ENCODE assay signal across 23 mouse cellular contexts in the genomic region with DNA sequence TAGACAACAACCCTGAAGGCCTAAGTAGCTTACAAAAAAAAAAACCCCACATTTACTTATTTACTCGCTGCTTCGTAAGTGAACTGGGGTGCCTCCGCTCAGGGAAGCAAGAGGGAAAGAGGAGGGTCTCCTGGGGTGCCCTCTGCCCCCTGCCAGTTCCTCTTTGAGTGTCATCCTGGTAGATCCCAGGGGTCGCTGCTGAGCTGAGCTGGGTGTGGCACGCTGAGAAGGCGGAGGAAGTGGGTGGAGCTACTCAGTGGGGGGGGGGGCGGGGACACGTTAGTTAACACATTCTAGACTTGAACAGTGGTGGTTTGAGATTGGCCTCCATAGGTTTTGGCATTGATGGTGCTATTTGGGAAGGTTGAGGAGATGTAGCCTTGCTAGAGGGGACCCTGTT. TPM values are rescaled to one million over a fixed set of nuclear protein-coding genes. Genes with fewer than 3 reads are reported as not detected.
DNase-seq lines count a peak whose midpoint lies in the region; ATAC-seq and TF ChIP-seq lines count a peak whose summit lies in the region.
"Had no signal": no experiment of that assay in that cellular context is flagged by ENCODE, and none has a peak within 500 bp of the region (broad histone marks: within the 10 kb centered on the region; RNA-seq: fewer than 3 reads in every experiment).

No protein-coding gene starts in this region.

- no peaks in the 10 kb centered on the region for H3K36me3 ChIP-seq in stomach, postnatal 0 days (ENCODE audit: control insufficient read depth, insufficient read depth, low read length)
- no peaks in the 10 kb centered on the region for H3K36me3 ChIP-seq in forebrain, embryonic 16.5 days (ENCODE audit: control insufficient read depth, insufficient read depth)
- H3K36me3 ChIP-seq: embryonic facial prominence, embryonic 15.5 days; hindbrain, embryonic 15.5 days; limb, embryonic 12.5 days; midbrain, embryonic 13.5 days had no signal

- H3K4me2 ChIP-seq in stomach, postnatal 0 days (replicated peaks; ENCODE audit: low read depth) = no peak overlapping the region
- no peak overlapping the region for H3K4me2 ChIP-seq in forebrain, embryonic 16.5 days (ENCODE audit: low read length)
- H3K4me2 ChIP-seq: embryonic facial prominence, embryonic 15.5 days; heart, embryonic 11.5 days; hindbrain, embryonic 15.5 days; limb, embryonic 12.5 days; midbrain, embryonic 13.5 days had no signal

- peak; percentile 60; the same call in 1 of the 2 replicates for ATAC-seq in common myeloid progenitor, adult 5-6 weeks (replicated peaks; ENCODE audit: low read depth, poor library complexity, severe bottlenecking)
- ATAC-seq in stomach, postnatal 0 days (ENCODE audit: low FRiP score, low TSS enrichment) = no peak
- ATAC-seq in forebrain, embryonic 16.5 days = no peak
- ATAC-seq: midbrain, embryonic 13.5 days had no signal

- no peak for TF ChIP-seq EP300 in stomach, postnatal 0 days (optimal IDR thresholded peaks at IDR 0.05)

- H3K9ac ChIP-seq in stomach, postnatal 0 days (ENCODE audit: low read length) = no peak overlapping the region
- no peak overlapping the region for H3K9ac ChIP-seq in forebrain, embryonic 16.5 days (replicated peaks; ENCODE audit: low read depth, low read length)
- H3K9ac ChIP-seq: embryonic facial prominence, embryonic 15.5 days; hindbrain, embryonic 15.5 days; limb, embryonic 12.5 days; midbrain, embryonic 13.5 days had no signal

- H3K9me3 ChIP-seq in stomach, postnatal 0 days (ENCODE audit: control insufficient read depth, low read length) = no peaks in the 10 kb centered on the region
- H3K9me3 ChIP-seq in forebrain, embryonic 16.5 days (ENCODE audit: control insufficient read depth, low read length) = no peaks in the 10 kb centered on the region
- H3K9me3 ChIP-seq: embryonic facial prominence, embryonic 15.5 days; hindbrain, embryonic 15.5 days; midbrain, embryonic 13.5 days had no signal

- DNase-seq in 416B (ENCODE audit: low read depth) = peak; percentile 48
- peak; percentile 36 for DNase-seq in CD4-positive helper T cell, adult 2 months (ENCODE audit: low read depth, low spot score)
- DNase-seq in stomach, postnatal 0 days (ENCODE audit: low spot score) = no peak
- DNase-seq in ovary, postnatal 14 days (ENCODE audit: low spot score) = no peak
- no peak for DNase-seq in spleen, adult 18-20 months
- DNase-seq: adrenal gland, adult 8-10 months; cerebellum, postnatal 10 days; embryo, embryonic 11 days; gastrocnemius, postnatal 36 days; heart, postnatal 14 days; kidney, adult 18-20 months; kidney, postnatal 14 days; layer of hippocampus, adult 9-11 months; lung, adult 2 months had no signal

- H3K4me1 ChIP-seq in stomach, postnatal 0 days (replicated peaks; ENCODE audit: control insufficient read depth, insufficient read depth) = no peaks in the 10 kb centered on the region
- peaks cover 30% of the 10 kb centered on the region for H3K4me1 ChIP-seq in forebrain, embryonic 16.5 days (replicated peaks; ENCODE audit: control insufficient read depth, insufficient read depth, low read length)

- H3K27ac ChIP-seq in stomach, postnatal 0 days (replicated peaks) = no peak overlapping the region
- no peak overlapping the region for H3K27ac ChIP-seq in forebrain, embryonic 16.5 days (ENCODE audit: low read length)
- H3K27ac ChIP-seq: embryonic facial prominence, embryonic 15.5 days; hindbrain, embryonic 15.5 days; limb, embryonic 12.5 days; macrophage; midbrain, embryonic 13.5 days had no signal

- peak; percentile 16 for TF ChIP-seq CTCF in stomach, postnatal 0 days (IDR thresholded peaks at IDR 0.05; ENCODE audit: low read depth)

- H3K27me3 ChIP-seq in stomach, postnatal 0 days (ENCODE audit: control insufficient read depth, insufficient read depth, low read length) = no peaks in the 10 kb centered on the region
- no peaks in the 10 kb centered on the region for H3K27me3 ChIP-seq in forebrain, embryonic 16.5 days (replicated peaks; ENCODE audit: control insufficient read depth, insufficient read depth, low read length)
- H3K27me3 ChIP-seq: embryonic facial prominence, embryonic 15.5 days; hindbrain, embryonic 15.5 days; limb, embryonic 12.5 days; midbrain, embryonic 13.5 days had no signal

- 50% methylated on average over 8 of the region's 8 CpGs for WGBS in stomach, postnatal 0 days
- 57% methylated on average over 8 of the region's 8 CpGs for WGBS in forebrain, embryonic 16.5 days

- no peak overlapping the region for H3K4me3 ChIP-seq in stomach, postnatal 0 days (ENCODE audit: low read depth, low read length)
- H3K4me3 ChIP-seq in forebrain, embryonic 16.5 days (replicated peaks; ENCODE audit: low read length) = no peak overlapping the region
- H3K4me3 ChIP-seq: embryonic facial prominence, embryonic 15.5 days; hindbrain, embryonic 15.5 days; limb, embryonic 12.5 days; midbrain, embryonic 13.5 days; myocyte had no signal

RNA-seq across cellular contexts. Expression of gene Ccdc167, which starts 11.2 kb away (rescaled TPM):
- total RNA-seq in common myeloid progenitor, adult 5-6 weeks (2017) = 12.8 and 30.5 TPM in 2 replicates
- 7.6 and 8.6 TPM in 2 replicates for polyA plus RNA-seq in stomach, postnatal 0 days (2015; fragmentation: Nextera tagmentation; extraction: Ambion mirVana)
- 9.3 and 11.6 TPM in 2 replicates for polyA plus RNA-seq in forebrain, embryonic 16.5 days (2015; fragmentation: Nextera tagmentation; extraction: Ambion mirVana)

Comparison
In these comparisons a context has a peak if more than half of its experiments do, and no peak if none do; other contexts are left out.
1. DNase-seq: peak in 416B (single experiment) and CD4-positive helper T cell, adult 2 months (single experiment); none in stomach, postnatal 0 days (single experiment), ovary, postnatal 14 days (single experiment) and spleen, adult 18-20 months (0 of 2).